Mouse (Mus musculus): Measurements from ENCODE around the gene Mvb12b.

Gene Mvb12b

DNA sequence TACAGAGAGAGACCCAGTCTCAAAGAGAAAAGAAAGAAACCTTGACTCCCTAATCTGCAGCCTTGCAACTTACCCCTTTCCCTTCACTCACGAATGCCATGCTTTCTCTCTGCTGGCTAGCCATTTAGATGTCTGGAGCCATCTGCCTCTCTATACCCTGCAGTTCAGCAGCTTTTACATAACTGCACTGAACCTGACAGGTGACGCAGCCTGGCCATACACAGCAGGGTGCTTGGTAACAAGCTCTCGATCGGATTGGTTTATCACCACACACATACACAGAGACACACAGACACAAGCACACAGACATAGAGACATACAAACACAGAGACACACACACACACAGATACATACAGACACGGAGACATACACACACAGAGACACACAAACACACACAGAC lies 67.7 kb downstream of the Mvb12b start:
- no peak for TF ChIP-seq NANOG (IDR thresholded peaks at IDR 0.05; ENCODE audit: borderline replicate concordance, low read length)
- TF ChIP-seq CTCF (conservative IDR thresholded peaks at IDR 0.05; ENCODE audit: low read length): no peak
- TF ChIP-seq POU5F1 (IDR thresholded peaks at IDR 0.05; ENCODE audit: borderline replicate concordance, low read length): no peak
- Histone ChIP-seq H3K36me3 (ENCODE audit: insufficient read depth, low read length) (no peaks in the 10 kb centered on the region; the same call in 1 of the 2 replicates), H3K4me1 (replicated peaks; ENCODE audit: low read depth, low read length) (peaks cover 7% of the 10 kb centered on the region), H3K4me3 (replicated peaks; ENCODE audit: low read length) (no peak overlapping the region), H3K9me3 (ENCODE audit: low read length) (no peaks in the 10 kb centered on the region), H3K27me3 (ENCODE audit: insufficient read depth, low read length) (peaks cover 3% of the 10 kb centered on the region; the same call in 1 of the 2 replicates)

- no peak for TF ChIP-seq POU5F1 (IDR thresholded peaks at IDR 0.05; ENCODE audit: borderline replicate concordance, low read length)
- H3K27me3 ChIP-seq (ENCODE audit: insufficient read depth, low read length): peaks cover 3% of the 10 kb centered on the region; the same call in 1 of the 2 replicates
- peaks cover 10% of the 10 kb centered on the region for H3K4me1 ChIP-seq (replicated peaks; ENCODE audit: low read depth, low read length)
- H3K4me3 ChIP-seq (replicated peaks; ENCODE audit: low read length): no peak overlapping the region
- no peaks in the 10 kb centered on the region for H3K36me3 ChIP-seq (ENCODE audit: insufficient read depth, low read length)
- H3K9me3 ChIP-seq (ENCODE audit: low read length): no peaks in the 10 kb centered on the region
These were observed 69.4 kb downstream of the Mvb12b start for GRCm38 (mm10) chr2:33818385-33818784.

DNA sequence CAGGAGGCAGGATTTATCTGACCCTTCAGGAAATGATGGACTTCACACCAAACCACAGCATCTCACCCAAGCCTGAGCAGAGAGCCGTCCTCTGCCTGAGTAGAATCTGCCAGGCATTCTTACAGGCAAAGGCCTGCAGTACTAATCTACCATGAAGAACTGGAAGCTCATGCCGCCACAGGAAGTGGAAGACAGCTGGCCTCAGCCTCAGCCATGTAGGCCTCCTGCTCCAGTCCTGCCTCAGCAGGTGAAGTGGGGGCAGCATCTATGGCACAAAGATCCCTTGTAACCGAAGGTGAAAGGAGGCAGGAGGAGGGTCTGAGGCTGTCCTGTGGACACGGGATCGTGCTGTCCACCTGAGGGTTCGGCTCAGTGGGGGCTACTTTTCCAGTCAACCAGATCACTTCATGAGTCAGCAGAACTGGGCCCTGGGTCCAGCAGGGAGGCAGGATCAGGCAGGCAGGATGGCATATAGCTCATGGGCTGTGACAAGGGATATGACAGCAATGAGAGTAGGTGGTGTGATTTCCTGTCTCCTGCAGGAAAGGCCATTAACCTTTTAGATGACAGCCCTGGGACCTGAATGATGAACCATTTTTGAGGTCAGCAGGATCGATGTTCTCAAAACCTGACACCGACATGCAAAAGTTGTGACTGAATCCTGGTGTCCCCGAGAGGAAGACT lies 69.9 kb downstream of the Mvb12b start:
- Histone ChIP-seq H3K4me1 (replicated peaks; ENCODE audit: low read depth, low read length) (peaks cover 10% of the 10 kb centered on the region), H3K4me3 (replicated peaks; ENCODE audit: low read length) (no peak overlapping the region), H3K36me3 (ENCODE audit: insufficient read depth, low read length) (no peaks in the 10 kb centered on the region), H3K9me3 (ENCODE audit: low read length) (no peaks in the 10 kb centered on the region), H3K27me3 (ENCODE audit: insufficient read depth, low read length) (peaks cover 3% of the 10 kb centered on the region; the same call in 1 of the 2 replicates)
- TF ChIP-seq NANOG (IDR thresholded peaks at IDR 0.05; ENCODE audit: borderline replicate concordance, low read length): no peak
- TF ChIP-seq CTCF (conservative IDR thresholded peaks at IDR 0.05; ENCODE audit: low read length): no peak
- no peak for TF ChIP-seq POU5F1 (IDR thresholded peaks at IDR 0.05; ENCODE audit: borderline replicate concordance, low read length)

DNA sequence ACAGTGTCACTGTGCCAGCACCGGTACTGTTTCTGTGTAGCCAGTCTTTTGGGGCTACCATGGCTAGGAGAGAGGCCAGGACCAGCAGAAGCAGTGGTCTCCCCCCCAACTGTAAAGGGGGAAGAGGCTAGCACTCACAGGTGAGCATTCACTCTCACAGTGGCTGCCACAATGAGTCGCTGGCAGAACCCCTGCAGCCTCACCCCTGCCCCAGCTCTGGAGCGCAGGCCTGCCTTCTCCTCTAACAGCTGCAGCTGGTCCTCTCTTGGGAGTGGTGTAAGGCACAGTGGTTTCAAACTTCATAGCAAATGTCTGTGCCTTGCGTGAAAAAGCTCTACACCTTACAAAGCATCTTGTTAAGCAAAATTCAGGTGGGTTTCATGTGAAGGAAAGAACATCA lies 70.7 kb downstream of the Mvb12b start:
- H3K27me3 ChIP-seq (ENCODE audit: insufficient read depth, low read length): peaks cover 3% of the 10 kb centered on the region; the same call in 1 of the 2 replicates
- H3K4me1 ChIP-seq (replicated peaks; ENCODE audit: low read depth, low read length): peaks cover 10% of the 10 kb centered on the region
- no peak for TF ChIP-seq NANOG (IDR thresholded peaks at IDR 0.05; ENCODE audit: borderline replicate concordance, low read length)
- TF ChIP-seq POU5F1 (IDR thresholded peaks at IDR 0.05; ENCODE audit: borderline replicate concordance, low read length): no peak
- no peak for TF ChIP-seq CTCF (conservative IDR thresholded peaks at IDR 0.05; ENCODE audit: low read length)
- H3K4me3 ChIP-seq (replicated peaks; ENCODE audit: low read length): no peak overlapping the region
- H3K36me3 ChIP-seq (ENCODE audit: insufficient read depth, low read length): no peaks in the 10 kb centered on the region
- no peaks in the 10 kb centered on the region for H3K9me3 ChIP-seq (ENCODE audit: low read length)

GRCm38 (mm10) chr2:33814581-33814980 lies 73.2 kb downstream of the Mvb12b start:
- Histone ChIP-seq H3K27me3 (ENCODE audit: insufficient read depth, low read length) (peaks cover 3% of the 10 kb centered on the region; the same call in 1 of the 2 replicates), H3K36me3 (ENCODE audit: insufficient read depth, low read length) (no peaks in the 10 kb centered on the region), H3K4me3 (replicated peaks; ENCODE audit: low read length) (no peak overlapping the region), H3K4me1 (replicated peaks; ENCODE audit: low read depth, low read length) (peaks cover 12% of the 10 kb centered on the region; the same call in 1 of the 2 replicates), H3K9me3 (ENCODE audit: low read length) (no peaks in the 10 kb centered on the region)
- TF ChIP-seq POU5F1 (IDR thresholded peaks at IDR 0.05; ENCODE audit: borderline replicate concordance, low read length): no peak
- no peak for TF ChIP-seq NANOG (IDR thresholded peaks at IDR 0.05; ENCODE audit: borderline replicate concordance, low read length)
- TF ChIP-seq CTCF (conservative IDR thresholded peaks at IDR 0.05; ENCODE audit: low read length): no peak

DNA sequence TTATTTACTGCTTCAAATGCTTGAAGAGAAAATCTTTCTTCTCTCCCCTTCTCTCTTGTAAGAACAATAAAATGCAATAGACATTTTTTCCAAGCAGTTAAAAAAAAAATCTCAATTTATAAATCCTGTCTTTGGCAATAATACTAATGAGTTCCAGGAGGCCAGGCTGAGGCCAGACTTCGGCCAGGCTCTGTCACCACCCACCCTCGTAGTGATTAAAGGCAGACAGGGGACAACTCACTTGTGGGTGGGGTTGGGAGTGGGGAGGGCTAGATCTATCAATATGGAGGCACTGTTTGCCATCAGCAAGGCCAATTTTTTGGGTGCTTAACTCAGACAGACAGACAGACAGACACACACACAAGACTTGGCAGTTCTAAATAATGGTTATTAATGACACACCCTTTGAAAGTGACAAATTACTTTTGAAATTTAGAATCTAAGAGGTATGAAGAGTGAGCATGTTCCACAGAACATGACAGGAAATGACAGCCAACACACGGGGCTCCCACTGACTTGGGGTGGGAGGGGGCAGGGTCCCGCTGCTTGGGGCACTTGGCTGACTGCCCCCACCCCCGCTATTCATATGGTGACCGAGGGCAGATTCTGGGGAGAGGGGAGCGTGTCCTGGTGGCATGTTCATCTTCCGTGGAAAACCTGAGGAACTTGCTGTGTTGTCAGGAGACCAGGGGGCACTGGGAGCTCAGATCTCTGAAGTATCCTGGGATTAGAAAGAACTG lies 74.1 kb downstream of the Mvb12b start:
- no peaks in the 10 kb centered on the region for H3K9me3 ChIP-seq (ENCODE audit: low read length)
- H3K4me1 ChIP-seq (replicated peaks; ENCODE audit: low read depth, low read length): peaks cover 12% of the 10 kb centered on the region; the same call in 1 of the 2 replicates
- H3K4me3 ChIP-seq (replicated peaks; ENCODE audit: low read length): no peak overlapping the region
- peaks cover 3% of the 10 kb centered on the region; the same call in 1 of the 2 replicates for H3K27me3 ChIP-seq (ENCODE audit: insufficient read depth, low read length)
- no peaks in the 10 kb centered on the region for H3K36me3 ChIP-seq (ENCODE audit: insufficient read depth, low read length)
- TF ChIP-seq NANOG (IDR thresholded peaks at IDR 0.05; ENCODE audit: borderline replicate concordance, low read length) (no peak), POU5F1 (IDR thresholded peaks at IDR 0.05; ENCODE audit: borderline replicate concordance, low read length) (no peak), CTCF (conservative IDR thresholded peaks at IDR 0.05; ENCODE audit: low read length) (no peak)

DNA sequence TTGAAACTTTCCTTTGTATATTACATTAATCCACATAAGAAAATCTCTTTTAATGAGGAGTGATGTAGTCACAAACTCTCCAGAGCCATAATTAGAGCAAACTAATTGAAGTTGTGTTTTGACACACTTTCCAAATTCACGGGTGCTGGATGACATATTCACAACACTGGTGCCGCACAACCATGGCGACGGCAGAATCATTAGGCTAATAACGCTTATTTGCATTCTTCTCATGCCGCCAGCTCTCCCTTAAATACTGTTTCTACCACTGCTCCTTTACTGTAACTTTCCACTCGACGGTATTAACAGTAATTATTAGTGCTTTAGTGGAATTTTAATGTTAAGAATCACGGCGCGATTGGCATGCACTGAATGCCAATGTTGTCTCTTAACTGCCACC lies 74.8 kb downstream of the Mvb12b start:
- Histone ChIP-seq H3K27me3 (ENCODE audit: insufficient read depth, low read length) (peaks cover 3% of the 10 kb centered on the region; the same call in 1 of the 2 replicates), H3K9me3 (ENCODE audit: low read length) (no peaks in the 10 kb centered on the region), H3K4me1 (replicated peaks; ENCODE audit: low read depth, low read length) (peaks cover 12% of the 10 kb centered on the region; the same call in 1 of the 2 replicates), H3K36me3 (ENCODE audit: insufficient read depth, low read length) (no peaks in the 10 kb centered on the region), H3K4me3 (replicated peaks; ENCODE audit: low read length) (no peak overlapping the region)
- TF ChIP-seq POU5F1 (IDR thresholded peaks at IDR 0.05; ENCODE audit: borderline replicate concordance, low read length) (no peak), CTCF (conservative IDR thresholded peaks at IDR 0.05; ENCODE audit: low read length) (no peak), NANOG (IDR thresholded peaks at IDR 0.05; ENCODE audit: borderline replicate concordance, low read length) (no peak)

GRCm38 (mm10) chr2:33811349-33811890 lies 76.3 kb downstream of the Mvb12b start:
- Histone ChIP-seq H3K9me3 (ENCODE audit: low read length) (no peaks in the 10 kb centered on the region), H3K27me3 (ENCODE audit: insufficient read depth, low read length) (no peaks in the 10 kb centered on the region), H3K4me1 (replicated peaks; ENCODE audit: low read depth, low read length) (peaks cover 12% of the 10 kb centered on the region; the same call in 1 of the 2 replicates), H3K36me3 (ENCODE audit: insufficient read depth, low read length) (no peaks in the 10 kb centered on the region), H3K4me3 (replicated peaks; ENCODE audit: low read length) (no peak overlapping the region)
- TF ChIP-seq NANOG (IDR thresholded peaks at IDR 0.05; ENCODE audit: borderline replicate concordance, low read length): no peak
- TF ChIP-seq CTCF (conservative IDR thresholded peaks at IDR 0.05; ENCODE audit: low read length): no peak
- TF ChIP-seq POU5F1 (IDR thresholded peaks at IDR 0.05; ENCODE audit: borderline replicate concordance, low read length): no peak

All from E14TG2a.4 (cell line).